Mouse (Mus musculus): Measurements from ENCODE around the gene Map2.

DNA sequence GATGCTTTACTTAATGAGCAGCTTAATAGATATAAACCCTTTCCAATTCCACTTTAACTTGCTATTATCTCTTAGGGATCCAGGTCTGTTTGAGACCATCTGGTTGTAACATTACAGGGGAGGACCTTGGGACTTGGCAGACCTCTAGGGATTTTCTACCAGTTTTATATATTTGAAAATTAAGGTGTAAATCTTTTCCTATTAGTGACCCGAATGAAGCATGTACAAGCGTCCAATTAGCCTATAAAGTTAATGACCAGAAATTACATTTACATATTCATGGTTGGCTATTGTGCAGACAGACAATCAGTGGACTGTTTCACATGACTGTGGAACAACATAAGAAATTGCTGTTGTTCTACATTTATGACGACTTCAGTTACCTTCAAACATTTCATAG, 88.1 kb downstream of the Map2 start:
- TF ChIP-seq CTCF (IDR thresholded peaks at IDR 0.05; ENCODE audit: control insufficient read depth, insufficient read depth, low read length) (no peak), POLR2A (IDR thresholded peaks at IDR 0.05; ENCODE audit: borderline replicate concordance, control insufficient read depth, low read depth, low read length) (no peak)
